Mouse (Mus musculus): Measurements from ENCODE around the gene Ncoa1.
"Not testable (repeated sequence)": the region's sequence is repeated elsewhere in the genome, so short reads cannot be mapped to it uniquely, and the experiment has no call there.

DNA sequence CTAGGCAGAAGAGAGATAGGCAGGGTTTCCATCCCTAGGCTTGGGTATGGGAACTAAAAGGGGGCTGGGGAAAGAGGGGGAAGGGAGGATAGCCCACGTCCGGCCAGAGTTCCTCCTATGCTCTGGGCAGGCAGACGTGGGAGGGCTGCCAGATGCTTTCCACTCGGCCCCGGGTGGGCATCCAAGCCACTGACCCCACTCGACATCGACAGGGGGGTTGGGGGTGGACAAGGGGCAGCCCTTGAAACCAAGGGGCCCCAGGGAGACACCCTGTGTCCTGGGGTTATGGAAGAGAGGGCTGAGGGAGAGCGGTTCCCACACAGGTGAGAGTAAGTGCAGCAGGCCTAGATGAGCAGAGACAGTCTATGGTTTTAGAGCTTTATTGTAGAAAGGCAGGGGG, 236.7 kb downstream of the Ncoa1 start:
- TF ChIP-seq CTCF (IDR thresholded peaks at IDR 0.05; ENCODE audit: low read depth, low read length); POLR2A (IDR thresholded peaks at IDR 0.05; ENCODE audit: extremely low read depth, insufficient read depth, low read length): not testable (repeated sequence)

All from liver, adult 2 months (tissue).